Mouse (Mus musculus) embryonic facial prominence, embryonic 15.5 days (tissue): ENCODE measurements around the gene Snip1. TPM values are rescaled to one million over a fixed set of nuclear protein-coding genes. Genes with fewer than 3 reads are reported as not detected.
A peak's percentile ranks its signal among the peaks of the same experiment; 100 is the strongest.

Source experiments
- ATAC-seq: fragments of 200-750 bp; cut with Nextera tagmentation; 2 replicates; pipeline ENCODE4 v1.8.0; 2017; ENCODE audit warnings: low read depth, moderate TSS enrichment; ENCODE audit not compliant: insufficient number of reproducible peaks, low FRiP score, low TSS enrichment
- H3K27ac ChIP-seq: fragments of 300-500 bp; sonication (generic); replicated peaks from 2 replicates; pipeline ENCODE4 v1.5.1; 2015; ENCODE audit warnings: mild to moderate bottlenecking, inconsistent platforms
- H3K27me3 ChIP-seq: fragments of 300-500 bp; sonication (generic); 2 replicates; pipeline ENCODE4 v1.6.1; 2015; ENCODE audit warnings: inconsistent platforms
- H3K36me3 ChIP-seq: fragments of 300-500 bp; sonication (generic); 2 replicates; pipeline ENCODE4 v1.6.1; 2015; ENCODE audit warnings: mild to moderate bottlenecking, inconsistent platforms
- H3K4me1 ChIP-seq: fragments of 300-500 bp; sonication (generic); 2 replicates; pipeline ENCODE4 v1.6.1; 2015; ENCODE audit warnings: inconsistent platforms
- H3K4me2 ChIP-seq: fragments of 300-500 bp; sonication (generic); replicated peaks from 2 replicates; pipeline ENCODE4 v1.6.1; 2015; ENCODE audit warnings: mild to moderate bottlenecking, inconsistent platforms
- H3K4me3 ChIP-seq: fragments of 300-500 bp; sonication (generic); replicated peaks from 2 replicates; pipeline ENCODE4 v1.5.1; 2015; ENCODE audit warnings: mild to moderate bottlenecking, inconsistent platforms
- H3K9ac ChIP-seq: fragments of 300-500 bp; sonication (generic); 2 replicates; pipeline ENCODE4 v1.6.1; 2015; ENCODE audit warnings: inconsistent platforms
- H3K9me3 ChIP-seq: fragments of 300-500 bp; sonication (generic); replicated peaks from 2 replicates; pipeline ENCODE4 v1.6.1; 2016; ENCODE audit warnings: inconsistent platforms
- WGBS: fragments of 180-500 bp; shearing (Covaris S2); methylation state at CpG from one replicate; pipeline ENCODE4 v1.1.7; 2015; 5-methylcytosine and 5-hydroxymethylcytosine counted together
- polyA plus RNA-seq: library from polyadenylated mRNA; unstranded; fragments of >200 nt; fragmentation: Nextera tagmentation; extraction: Ambion mirVana; gene quantifications from 2 replicates; pipeline ENCODE4 v1.2.1, GENCODE M21; 2015

Gene Snip1
- polyA plus RNA-seq, 1 experiment from 2014 or later, result 31.9 TPM

- Histone ChIP-seq H3K4me1 (no peaks in the 10 kb centered on the region), H3K36me3 (peaks cover 52% of the 10 kb centered on the region), H3K9me3 (no peaks in the 10 kb centered on the region), H3K9ac (no peak overlapping the region), H3K4me3 (no peak overlapping the region), H3K27me3 (no peaks in the 10 kb centered on the region), H3K4me2 (no peak overlapping the region), H3K27ac (no peak overlapping the region)
- ATAC-seq, result no peak
- 91% methylated on average over 9 of the region's 9 CpGs for WGBS
These were observed 38.9 kb downstream of the Snip1 start for GRCm38 (mm10) chr4:125105354-125105753.

GRCm38 (mm10) chr4:125114638-125115037 is 48.2 kb downstream of the Snip1 start:
- H3K4me3 ChIP-seq, result no peak overlapping the region
- 0 out of 2 replicates have a peak overlapping the region, but pooled peaks have one; percentile 10 for H3K4me2 ChIP-seq

GRCm38 (mm10) chr4:125115081-125115480 is 48.6 kb downstream of the Snip1 start:
- H3K27me3 ChIP-seq, result no peaks in the 10 kb centered on the region
- WGBS, result 80% methylated on average over 4 of the region's 4 CpGs
- H3K9me3 ChIP-seq, result no peaks in the 10 kb centered on the region
- H3K27ac ChIP-seq, result peak overlapping the region; percentile 65
- no peak for ATAC-seq
- H3K9ac ChIP-seq, result no peak overlapping the region
- peaks cover 6% of the 10 kb centered on the region; the same call in 1 of the 2 replicates for H3K36me3 ChIP-seq
- peaks cover 29% of the 10 kb centered on the region for H3K4me1 ChIP-seq
- no peak overlapping the region for H3K4me3 ChIP-seq
- H3K4me2 ChIP-seq, result 0 out of 2 replicates have a peak overlapping the region, but pooled peaks have one; percentile 10

More at GRCm38 (mm10) chr4:125114638-125115037, 48.2 kb downstream of the Snip1 start:
- H3K36me3 ChIP-seq, result peaks cover 10% of the 10 kb centered on the region
- H3K4me1 ChIP-seq, result peaks cover 29% of the 10 kb centered on the region
- H3K9me3 ChIP-seq, result no peaks in the 10 kb centered on the region
- 5% methylated on average over 6 of the region's 6 CpGs for WGBS
- ATAC-seq, result peak; percentile 16; the same call in 1 of the 2 replicates
- H3K27ac ChIP-seq, result peak overlapping the region; percentile 65; the same call in 1 of the 2 replicates
- no peak overlapping the region for H3K9ac ChIP-seq
- no peaks in the 10 kb centered on the region for H3K27me3 ChIP-seq

- no peaks in the 10 kb centered on the region for H3K27me3 ChIP-seq
- H3K4me2 ChIP-seq, result no peak overlapping the region
- H3K27ac ChIP-seq, result peak overlapping the region; percentile 65
- H3K4me1 ChIP-seq, result peaks cover 29% of the 10 kb centered on the region
- H3K9ac ChIP-seq, result no peak overlapping the region
- H3K4me3 ChIP-seq, result no peak overlapping the region
- 31% methylated on average over 6 of the region's 6 CpGs for WGBS
- no peaks in the 10 kb centered on the region for H3K9me3 ChIP-seq
- H3K36me3 ChIP-seq, result peaks cover 6% of the 10 kb centered on the region
- ATAC-seq, result 0 out of 2 replicates have a peak, but pooled peaks have one; percentile 30
These were observed 49.2 kb downstream of the Snip1 start for GRCm38 (mm10) chr4:125115710-125116089.

DNA sequence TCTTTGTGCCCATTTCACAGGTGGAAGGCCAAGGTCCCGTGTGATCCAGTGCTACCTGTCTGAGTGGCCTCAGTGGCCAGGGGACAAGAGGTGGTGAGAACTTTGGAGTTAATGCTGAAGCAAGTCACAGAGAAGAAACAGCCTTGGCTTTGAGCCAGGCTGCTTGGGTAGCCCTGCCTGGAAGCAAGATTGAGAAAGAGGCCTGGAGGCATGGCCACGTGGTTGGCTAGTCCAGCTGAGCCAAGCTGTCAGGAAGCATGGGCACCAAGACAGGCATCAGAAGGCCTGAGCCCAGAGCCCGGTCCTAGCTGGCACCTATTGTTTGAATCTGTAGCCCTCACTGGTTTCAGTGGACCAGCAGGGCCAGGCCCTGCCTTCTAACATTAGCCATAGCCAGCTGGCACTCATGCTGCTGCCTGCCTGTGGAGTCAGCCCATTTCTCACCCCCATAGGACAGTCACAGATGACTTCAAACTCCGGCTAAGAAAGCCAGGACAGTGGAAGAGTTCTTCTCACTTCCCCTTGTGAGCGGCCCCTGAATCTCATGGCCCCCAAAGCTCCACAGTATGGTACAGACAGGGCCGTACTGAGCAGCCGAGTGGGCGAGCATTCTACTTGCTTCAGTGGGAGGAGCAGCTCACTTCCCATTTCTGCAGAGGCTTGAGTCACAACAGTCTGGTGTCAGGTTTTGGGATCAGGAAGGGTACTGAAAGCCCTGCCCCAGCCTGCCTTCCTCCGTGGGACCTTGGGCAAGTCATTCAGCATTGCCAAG is 49.8 kb downstream of the Snip1 start:
- H3K4me3 ChIP-seq, result no peak overlapping the region
- peaks cover 29% of the 10 kb centered on the region for H3K4me1 ChIP-seq
- H3K9ac ChIP-seq, result no peak overlapping the region
- H3K9me3 ChIP-seq, result no peaks in the 10 kb centered on the region
- H3K27ac ChIP-seq, result peak overlapping the region; percentile 65
- H3K36me3 ChIP-seq, result peaks cover 11% of the 10 kb centered on the region
- H3K4me2 ChIP-seq, result no peak overlapping the region
- H3K27me3 ChIP-seq, result no peaks in the 10 kb centered on the region
- no peak for ATAC-seq
- WGBS, result 61% methylated on average over 9 of the region's 9 CpGs

DNA sequence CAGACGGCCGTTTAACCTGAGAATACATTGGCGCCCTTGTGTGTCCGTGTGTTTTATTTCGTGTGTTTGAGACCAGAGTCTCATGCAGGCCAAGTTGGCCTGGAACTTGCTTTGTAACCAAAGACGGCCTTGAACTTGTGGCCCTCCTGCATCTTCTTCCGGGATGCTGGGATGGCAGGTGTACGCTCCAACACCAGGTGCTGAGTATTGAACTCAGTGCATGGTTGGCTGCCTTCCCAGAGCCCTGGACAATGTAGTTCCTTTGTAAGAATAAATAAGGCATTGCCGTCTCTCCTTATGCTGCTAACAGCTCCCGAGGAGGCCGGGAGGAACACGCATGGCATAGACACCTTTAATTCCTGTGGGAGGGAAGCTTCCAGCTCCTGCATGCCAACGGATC is 50.5 kb downstream of the Snip1 start:
- peaks cover 11% of the 10 kb centered on the region; the same call in 1 of the 2 replicates for H3K36me3 ChIP-seq
- peaks cover 29% of the 10 kb centered on the region for H3K4me1 ChIP-seq
- no peak overlapping the region for H3K9ac ChIP-seq
- no peak overlapping the region for H3K4me2 ChIP-seq
- ATAC-seq, result no peak
- WGBS, result 67% methylated on average over 13 of the region's 13 CpGs
- no peaks in the 10 kb centered on the region for H3K27me3 ChIP-seq
- H3K27ac ChIP-seq, result peak overlapping the region; percentile 65
- H3K4me3 ChIP-seq, result no peak overlapping the region
- H3K9me3 ChIP-seq, result no peaks in the 10 kb centered on the region

DNA sequence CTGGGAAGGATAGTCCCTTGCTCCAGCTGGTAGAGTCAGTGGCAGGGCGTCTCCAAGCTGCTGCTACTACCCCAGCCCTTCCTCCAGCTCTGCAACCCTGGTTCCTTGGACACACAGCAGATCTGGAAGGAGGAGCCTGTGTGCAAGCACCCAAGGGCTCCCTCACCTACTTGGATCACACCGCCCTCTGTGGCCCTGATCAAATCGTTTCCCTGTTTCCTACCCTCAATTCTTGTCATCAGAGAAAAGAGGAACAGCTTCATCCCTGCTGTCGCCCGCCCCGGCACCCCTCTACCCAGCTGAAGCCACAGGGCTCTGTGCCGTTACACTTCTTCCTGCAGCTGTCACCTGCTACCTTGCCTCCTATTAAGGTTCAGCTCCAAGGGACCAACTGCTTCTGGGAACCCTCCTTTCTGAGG is 51.4 kb downstream of the Snip1 start:
- no peak overlapping the region for H3K4me3 ChIP-seq
- H3K27me3 ChIP-seq, result no peaks in the 10 kb centered on the region
- peaks cover 11% of the 10 kb centered on the region; the same call in 1 of the 2 replicates for H3K36me3 ChIP-seq
- H3K9ac ChIP-seq, result no peak overlapping the region
- H3K27ac ChIP-seq, result no peak overlapping the region
- ATAC-seq, result no peak
- no peak overlapping the region for H3K4me2 ChIP-seq
- H3K4me1 ChIP-seq, result peaks cover 37% of the 10 kb centered on the region
- H3K9me3 ChIP-seq, result no peaks in the 10 kb centered on the region
- 75% methylated on average over 7 of the region's 7 CpGs for WGBS

- H3K4me1 ChIP-seq, result peaks cover 47% of the 10 kb centered on the region
- H3K27me3 ChIP-seq, result no peaks in the 10 kb centered on the region
- peaks cover 11% of the 10 kb centered on the region; the same call in 1 of the 2 replicates for H3K36me3 ChIP-seq
- H3K4me2 ChIP-seq, result no peak overlapping the region
- no peak overlapping the region for H3K9ac ChIP-seq
- H3K9me3 ChIP-seq, result no peaks in the 10 kb centered on the region
- WGBS, result 33% methylated on average over 10 of the region's 10 CpGs
- H3K27ac ChIP-seq, result no peak overlapping the region
- no peak overlapping the region for H3K4me3 ChIP-seq
- no peak for ATAC-seq
These were observed 52.6 kb downstream of the Snip1 start for GRCm38 (mm10) chr4:125119070-125119469.

DNA sequence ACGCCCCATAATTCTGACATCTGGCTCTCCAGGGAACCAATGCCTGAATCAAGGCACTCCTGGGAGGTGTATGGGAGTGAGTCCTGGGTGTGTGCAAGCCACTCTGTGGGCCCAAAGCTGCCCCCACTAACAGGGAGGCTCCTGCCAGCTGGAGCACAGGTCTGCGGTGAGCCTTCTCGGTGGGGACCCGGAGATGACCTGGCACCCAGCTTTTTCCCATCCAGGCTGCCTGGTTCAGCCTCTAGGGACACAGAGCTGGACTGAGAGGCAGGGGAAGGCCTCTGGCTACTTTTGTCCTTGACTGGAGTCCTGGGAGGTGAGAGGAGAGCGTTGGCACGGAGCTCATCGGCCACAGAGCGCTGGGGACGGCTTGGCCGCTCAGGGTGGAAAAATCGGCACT is 53.2 kb downstream of the Snip1 start:
- Histone ChIP-seq H3K27ac (no peak overlapping the region), H3K4me1 (peaks cover 48% of the 10 kb centered on the region), H3K27me3 (no peaks in the 10 kb centered on the region), H3K9me3 (no peaks in the 10 kb centered on the region), H3K9ac (no peak overlapping the region), H3K4me2 (no peak overlapping the region), H3K36me3 (peaks cover 11% of the 10 kb centered on the region; the same call in 1 of the 2 replicates), H3K4me3 (no peak overlapping the region)
- 88% methylated on average over 11 of the region's 11 CpGs for WGBS
- ATAC-seq, result no peak

DNA sequence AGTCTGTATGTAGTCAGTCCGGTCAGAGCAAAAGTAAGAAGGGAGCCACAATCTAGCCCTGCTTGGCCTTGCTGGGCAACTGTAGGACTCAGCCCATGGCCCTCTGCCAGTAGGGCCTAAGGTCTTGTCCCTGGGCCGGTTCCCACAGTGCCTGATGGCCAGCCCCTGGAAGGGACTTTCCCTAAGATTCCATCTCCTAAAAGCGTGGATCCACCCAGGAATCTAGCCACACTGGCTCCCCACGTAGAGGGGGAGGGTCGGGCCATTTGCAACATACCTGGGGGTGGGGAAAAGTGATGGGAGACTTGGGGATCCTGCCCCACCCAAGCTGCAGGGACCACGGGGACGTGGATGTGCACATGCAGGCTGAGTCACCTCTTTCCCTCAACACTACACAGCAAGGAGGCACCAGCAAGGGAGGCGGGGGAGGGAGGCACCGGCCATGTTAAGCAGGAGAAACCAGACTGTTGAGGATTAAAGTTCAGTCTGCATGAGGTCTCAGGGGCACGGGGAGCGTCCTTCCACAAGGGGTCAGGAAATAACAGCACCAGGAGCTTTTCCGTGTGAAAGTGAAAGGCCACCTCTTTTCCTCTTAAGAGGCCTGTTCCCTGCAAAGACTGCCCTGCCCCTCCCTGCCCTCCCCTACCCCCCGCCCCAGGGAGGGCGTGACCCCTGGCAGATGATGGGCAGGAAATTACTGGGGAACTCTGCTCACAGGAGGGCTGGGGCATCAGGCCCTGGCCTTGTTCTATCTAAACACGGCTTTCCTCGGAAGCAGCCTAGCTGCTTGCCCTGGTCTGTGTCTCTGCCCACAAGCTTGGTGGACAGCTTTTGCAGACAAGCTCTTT is 56.2 kb downstream of the Snip1 start:
- Histone ChIP-seq H3K9ac (no peak overlapping the region), H3K27me3 (no peaks in the 10 kb centered on the region), H3K9me3 (no peaks in the 10 kb centered on the region), H3K4me2 (0 out of 2 replicates have a peak overlapping the region, but pooled peaks have one; percentile 2), H3K36me3 (peaks cover 11% of the 10 kb centered on the region; the same call in 1 of the 2 replicates), H3K4me3 (no peak overlapping the region), H3K27ac (peak overlapping the region; percentile 65), H3K4me1 (peaks cover 49% of the 10 kb centered on the region)
- no peak for ATAC-seq
- 18% methylated on average over 16 of the region's 16 CpGs for WGBS

DNA sequence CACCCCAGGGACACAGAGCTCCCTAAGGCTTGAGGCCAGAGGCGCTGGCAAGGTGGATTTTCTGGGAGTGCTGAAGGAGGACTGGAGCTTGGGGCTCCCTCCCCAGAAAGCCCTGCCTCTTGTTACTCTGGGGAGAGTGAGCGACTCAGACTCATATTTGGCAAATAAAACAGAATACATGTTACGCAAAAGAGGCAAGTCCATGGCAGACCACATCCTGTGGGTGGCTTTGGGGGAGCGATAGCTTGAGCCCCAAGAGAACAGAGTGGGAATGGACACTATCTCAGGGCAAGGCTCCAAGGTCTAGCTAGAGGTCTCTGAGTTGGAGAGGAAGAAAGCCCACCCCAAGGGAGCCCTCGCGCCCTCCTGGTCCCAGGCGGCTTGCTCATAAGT is 56.8 kb downstream of the Snip1 start:
- H3K4me3 ChIP-seq, result no peak overlapping the region
- peak overlapping the region; percentile 65 for H3K27ac ChIP-seq
- peaks cover 49% of the 10 kb centered on the region for H3K4me1 ChIP-seq
- H3K9me3 ChIP-seq, result no peaks in the 10 kb centered on the region
- peaks cover 11% of the 10 kb centered on the region; the same call in 1 of the 2 replicates for H3K36me3 ChIP-seq
- ATAC-seq, result no peak
- no peak overlapping the region for H3K4me2 ChIP-seq
- H3K27me3 ChIP-seq, result no peaks in the 10 kb centered on the region
- 61% methylated on average over 7 of the region's 7 CpGs for WGBS
- H3K9ac ChIP-seq, result no peak overlapping the region
